Mouse (Mus musculus): ENCODE measurements around the gene Fam92a.
"Not testable (repeated sequence)": the region's sequence is repeated elsewhere in the genome, so short reads cannot be mapped to it uniquely, and the experiment has no call there.

Fam92a gene

DNA sequence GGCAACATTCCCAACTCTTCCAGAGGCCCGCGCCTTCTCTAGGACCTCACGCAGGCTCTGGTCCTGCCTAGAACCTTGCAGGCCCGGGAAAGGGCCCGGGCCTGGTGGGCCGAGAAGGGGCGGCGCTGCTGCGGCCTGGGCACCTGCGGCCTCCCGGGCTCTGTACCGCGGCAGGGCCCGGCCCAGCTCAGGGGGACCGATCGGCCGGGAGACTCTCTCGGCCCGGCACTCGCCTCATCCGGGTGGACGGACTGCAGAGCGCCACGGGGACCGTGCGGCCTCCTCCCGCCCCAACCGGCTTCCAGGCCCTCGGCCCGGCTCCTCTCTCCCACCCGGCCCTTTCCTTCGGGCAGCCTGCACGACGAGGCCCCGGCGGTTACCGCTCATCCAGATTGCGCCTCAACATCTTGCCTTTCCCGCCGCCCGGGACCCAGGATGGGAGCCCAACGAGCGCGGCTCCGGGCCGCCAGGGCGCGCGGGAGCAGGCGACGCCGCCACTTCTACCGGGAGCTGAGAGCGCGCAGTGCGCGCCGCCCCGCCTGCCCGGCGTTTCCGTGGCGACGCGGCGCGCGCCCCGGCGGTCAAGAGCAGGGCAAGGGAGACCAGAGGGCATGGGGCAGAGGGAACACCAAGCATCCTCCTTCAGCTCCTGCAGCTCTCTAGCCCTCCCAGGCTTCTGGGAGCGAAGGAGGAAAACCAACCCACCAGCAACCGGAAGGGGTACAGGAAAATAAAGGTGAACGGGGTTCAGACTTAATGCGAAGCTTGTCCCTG, at the start of gene Fam92a:
Gene Fam92a (minus strand): TSS at position 698 of the 774 bp plus-strand sequence.
- peak; percentile 86 for DNase-seq (ENCODE audit: extremely low spot score, low spot score)

DNA sequence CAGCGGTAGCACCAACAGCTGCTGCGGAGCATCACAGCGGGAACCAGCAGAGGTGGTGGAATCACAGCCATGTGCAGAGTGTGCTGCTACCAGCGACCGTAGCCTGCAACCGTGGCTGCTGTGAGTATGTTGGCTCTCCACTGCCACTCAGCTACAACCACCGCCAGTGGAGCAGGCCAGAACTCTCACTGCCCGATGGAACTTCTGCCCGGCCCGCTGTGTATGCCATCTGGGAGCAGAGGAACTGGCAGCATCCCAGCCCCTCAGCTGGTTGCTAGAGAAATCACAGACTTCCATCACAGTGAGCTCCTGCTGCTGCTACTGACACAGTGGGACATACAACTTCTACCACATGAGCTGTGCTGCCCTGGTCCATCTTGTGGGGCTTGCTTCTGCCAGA, 7.2 kb upstream of the Fam92a start:
- no peak for DNase-seq (ENCODE audit: extremely low spot score, low spot score)

DNA sequence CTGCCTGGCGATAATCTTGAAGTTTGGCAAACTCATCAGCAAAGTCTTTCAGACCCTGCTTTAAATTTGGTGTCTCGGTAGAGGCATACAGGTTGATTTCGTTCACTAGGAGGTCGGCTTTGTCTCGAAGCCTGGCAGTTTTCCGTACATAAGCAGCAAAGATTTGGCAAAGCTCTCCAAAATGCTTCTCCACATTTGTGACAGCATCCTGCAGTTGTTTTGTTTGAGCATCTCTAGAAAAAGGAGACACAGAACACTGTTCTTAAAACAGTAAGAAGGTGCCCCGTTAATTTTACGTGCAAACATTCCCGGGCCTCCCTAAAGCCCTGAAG, 863 bp downstream of the Fam92a start:
- DNase-seq (ENCODE audit: extremely low spot score, low spot score): no peak

DNA sequence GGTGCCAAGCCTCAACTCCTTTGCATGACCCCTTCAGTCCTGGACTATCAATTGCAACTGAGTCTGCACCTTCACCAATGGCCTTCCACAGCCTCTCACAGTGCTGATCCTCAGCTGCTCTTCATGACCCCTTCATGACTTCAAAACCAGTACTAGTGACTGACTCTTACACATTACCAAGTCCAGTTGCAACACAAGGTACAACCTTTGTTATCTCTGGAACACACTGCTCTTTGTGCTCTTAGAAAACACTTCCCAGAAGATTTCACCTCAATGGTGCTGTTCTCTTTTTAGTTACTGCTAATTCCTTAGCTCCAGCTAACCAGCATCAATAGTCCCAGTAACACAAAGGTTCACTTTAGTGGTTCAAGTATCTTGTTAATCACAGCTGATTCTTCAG, 24.2 kb downstream of the Fam92a start:
- no peak for DNase-seq (ENCODE audit: extremely low spot score, low spot score)

DNA sequence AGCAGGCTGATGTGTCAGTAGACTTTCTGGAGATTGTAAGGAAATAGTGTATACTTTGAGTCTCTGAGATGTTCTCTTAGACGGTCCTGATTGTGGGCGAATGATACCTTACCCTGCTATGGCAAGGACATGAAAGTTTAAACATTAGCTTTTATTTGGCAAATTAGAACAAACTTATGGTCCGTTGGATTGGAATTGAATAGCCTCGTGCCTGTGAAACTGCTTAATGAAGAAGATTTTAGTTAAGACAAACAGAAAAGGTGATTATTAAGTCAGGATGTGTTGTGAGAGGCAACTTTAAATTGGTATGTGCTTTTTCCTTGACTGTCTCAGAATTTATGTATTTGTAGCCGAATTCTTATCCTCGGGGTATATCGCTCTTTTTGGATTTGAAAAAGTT, 30.3 kb downstream of the Fam92a start:
- DNase-seq (ENCODE audit: extremely low spot score, low spot score): not testable (repeated sequence)

DNA sequence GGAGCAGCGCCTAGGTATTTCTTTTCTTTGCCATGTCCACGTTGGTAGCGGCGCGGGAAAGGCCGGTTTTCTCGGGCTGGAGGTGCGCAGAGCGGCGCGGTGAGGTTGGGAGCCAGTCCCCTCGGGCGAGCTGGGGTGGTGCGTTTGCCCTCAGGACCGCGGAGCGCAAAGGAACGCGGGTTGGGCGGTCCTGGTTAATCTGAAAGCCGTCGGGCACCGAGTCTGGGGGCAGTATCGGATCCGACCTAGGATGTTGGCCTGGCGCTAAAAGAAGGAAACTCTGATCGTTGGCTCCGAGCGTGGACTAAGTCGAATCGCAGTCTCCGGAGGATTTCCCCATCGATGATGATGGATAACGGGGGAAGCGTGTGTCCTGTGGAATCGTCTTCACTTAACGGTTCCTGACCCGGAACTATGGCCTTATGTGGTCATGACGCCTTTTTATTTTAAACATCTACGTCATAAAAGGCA, 31.2 kb downstream of the Fam92a start:
- not testable (repeated sequence) for DNase-seq (ENCODE audit: extremely low spot score, low spot score)

DNA sequence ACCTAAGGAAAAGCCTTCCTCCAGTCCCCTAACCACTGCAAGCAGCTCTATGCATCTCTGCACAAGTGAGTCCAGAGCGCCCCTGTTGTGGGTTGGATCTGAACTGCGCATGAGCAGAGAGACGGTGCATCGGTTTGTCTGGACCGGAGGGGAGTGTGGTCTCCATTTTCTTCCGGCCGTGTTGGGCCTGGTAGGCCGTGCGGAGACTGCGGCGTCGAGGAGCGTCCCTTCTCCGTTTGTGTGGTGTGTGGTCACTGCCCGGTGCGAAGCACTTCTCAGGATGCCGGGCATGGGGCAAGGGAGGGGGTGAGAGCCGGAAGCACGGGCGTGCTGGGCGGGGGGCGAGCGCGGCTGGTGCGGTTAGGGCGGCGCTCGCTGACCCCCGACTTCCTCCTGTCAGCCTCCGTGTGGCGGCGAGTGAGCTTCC, 31.7 kb downstream of the Fam92a start, which contains the start of gene Rbm12b1:
Gene Rbm12b1 (plus strand): TSS at position 124 of the 427 bp plus-strand sequence.
- DNase-seq (ENCODE audit: extremely low spot score, low spot score): peak; percentile 66
